Mouse (Mus musculus) midbrain, embryonic 16.5 days (tissue): ENCODE measurements at regions not wholly inside any gene's neighbourhood (a gene's known extent, or its start where the extent isn't known, plus 50 kb on each side); places are given as distances from the start of the nearest gene placed in this dataset.

Experiments
- ATAC-seq: fragments of 200-750 bp; cut with Nextera tagmentation; 2 replicates; pipeline ENCODE4 v1.8.0; 2017; ENCODE audit warnings: moderate TSS enrichment
- H3K27ac ChIP-seq: fragments of 300-500 bp; sonication (generic); 2 replicates; pipeline ENCODE4 v1.5.1; 2014; ENCODE audit warnings: mild to moderate bottlenecking, low read length, mixed read lengths
- H3K27me3 ChIP-seq: fragments of 300-500 bp; sonication (generic); 2 replicates; pipeline ENCODE4 v1.6.1; 2014; ENCODE audit warnings: low read depth, low read length, mixed read lengths; ENCODE audit not compliant: control insufficient read depth, insufficient read depth
- H3K36me3 ChIP-seq: fragments of 300-500 bp; sonication (generic); 2 replicates; pipeline ENCODE4 v1.6.1; 2014; ENCODE audit warnings: mild to moderate bottlenecking, low read length, moderate library complexity, mixed read lengths; ENCODE audit not compliant: control insufficient read depth, insufficient read depth
- H3K4me1 ChIP-seq: fragments of 300-500 bp; sonication (generic); 2 replicates; pipeline ENCODE4 v1.6.1; 2014; ENCODE audit warnings: mild to moderate bottlenecking, low read length, mixed read lengths; ENCODE audit not compliant: control insufficient read depth, insufficient read depth
- H3K4me2 ChIP-seq: fragments of 300-500 bp; sonication (generic); 2 replicates; pipeline ENCODE4 v1.6.1; 2014; ENCODE audit warnings: mild to moderate bottlenecking, low read length, mixed read lengths
- H3K4me3 ChIP-seq: fragments of 300-500 bp; sonication (generic); 2 replicates; pipeline ENCODE4 v1.5.1; 2014; ENCODE audit warnings: low read depth, mild to moderate bottlenecking, low read length, moderate library complexity, mixed read lengths
- H3K9ac ChIP-seq: fragments of 300-500 bp; sonication (generic); 2 replicates; pipeline ENCODE4 v1.6.1; 2014; ENCODE audit warnings: low read depth, low read length, mixed read lengths
- H3K9me3 ChIP-seq: fragments of 300-500 bp; sonication (generic); replicated peaks from 2 replicates; pipeline ENCODE4 v1.6.1; 2014; ENCODE audit warnings: mild to moderate bottlenecking, low read length, mixed read lengths; ENCODE audit not compliant: control insufficient read depth, poor library complexity, severe bottlenecking
- WGBS: fragments of 180-500 bp; shearing (Covaris S2); extraction: QIAGEN DNeasy Blood & Tissue Kit; methylation state at CpG from one replicate; pipeline ENCODE4 v1.1.7; 2014; 5-methylcytosine and 5-hydroxymethylcytosine counted together

GRCm38 (mm10) chr13:119341833-119342232, 86.6 kb upstream of the Paip1 start:
- no peak overlapping the region for H3K4me3 ChIP-seq
- H3K4me2 ChIP-seq = no peak overlapping the region
- H3K9me3 ChIP-seq = no peaks in the 10 kb centered on the region

GRCm38 (mm10) chr13:119342761-119343160, 85.6 kb upstream of the Paip1 start:
- no peak overlapping the region for H3K9ac ChIP-seq
- H3K27ac ChIP-seq = no peak overlapping the region
- H3K9me3 ChIP-seq = no peaks in the 10 kb centered on the region
- H3K4me3 ChIP-seq = no peak overlapping the region
- peaks cover 3% of the 10 kb centered on the region; the same call in 1 of the 2 replicates for H3K36me3 ChIP-seq
- no peaks in the 10 kb centered on the region for H3K27me3 ChIP-seq
- no peaks in the 10 kb centered on the region for H3K4me1 ChIP-seq
- H3K4me2 ChIP-seq = no peak overlapping the region
- WGBS = 93% methylated on average over 7 of the region's 7 CpGs
- ATAC-seq = no peak

More at GRCm38 (mm10) chr13:119341833-119342232, 86.6 kb upstream of the Paip1 start:
- H3K9ac ChIP-seq = no peak overlapping the region
- peaks cover 6% of the 10 kb centered on the region; the same call in 1 of the 2 replicates for H3K36me3 ChIP-seq
- no peak for ATAC-seq
- H3K27ac ChIP-seq = no peak overlapping the region
- WGBS = 42% methylated on average over 2 of the region's 2 CpGs
- no peaks in the 10 kb centered on the region for H3K4me1 ChIP-seq
- H3K27me3 ChIP-seq = no peaks in the 10 kb centered on the region

GRCm38 (mm10) chr13:119347988-119348387, 80.4 kb upstream of the Paip1 start:
- Histone ChIP-seq H3K9ac (no peak overlapping the region), H3K36me3 (peaks cover 3% of the 10 kb centered on the region; the same call in 1 of the 2 replicates), H3K27me3 (no peaks in the 10 kb centered on the region), H3K9me3 (no peaks in the 10 kb centered on the region), H3K4me3 (no peak overlapping the region), H3K27ac (no peak overlapping the region), H3K4me2 (no peak overlapping the region), H3K4me1 (no peaks in the 10 kb centered on the region)
- 97% methylated on average over 3 of the region's 3 CpGs for WGBS
- no peak for ATAC-seq

- 51% methylated on average over 13 of the region's 13 CpGs for WGBS
- Histone ChIP-seq H3K4me1 (no peaks in the 10 kb centered on the region), H3K27me3 (no peaks in the 10 kb centered on the region), H3K9ac (no peak overlapping the region), H3K27ac (no peak overlapping the region), H3K36me3 (peaks cover 19% of the 10 kb centered on the region), H3K9me3 (no peaks in the 10 kb centered on the region), H3K4me3 (no peak overlapping the region), H3K4me2 (no peak overlapping the region)
- ATAC-seq = no peak
Measured at GRCm38 (mm10) chr13:119351346-119351745, 77.1 kb upstream of the Paip1 start.

GRCm38 (mm10) chr13:119358696-119359095, 69.7 kb upstream of the Paip1 start:
- Histone ChIP-seq H3K4me1 (no peaks in the 10 kb centered on the region), H3K4me3 (no peak overlapping the region), H3K9me3 (no peaks in the 10 kb centered on the region), H3K27me3 (no peaks in the 10 kb centered on the region), H3K4me2 (no peak overlapping the region), H3K9ac (no peak overlapping the region), H3K36me3 (peaks cover 25% of the 10 kb centered on the region), H3K27ac (no peak overlapping the region)
- no peak for ATAC-seq
- WGBS = 87% methylated on average over 3 of the region's 3 CpGs

GRCm38 (mm10) chr13:119363379-119363778, 65.0 kb upstream of the Paip1 start:
- Histone ChIP-seq H3K27me3 (no peaks in the 10 kb centered on the region), H3K36me3 (peaks cover 5% of the 10 kb centered on the region), H3K9ac (no peak overlapping the region), H3K4me3 (no peak overlapping the region), H3K4me1 (no peaks in the 10 kb centered on the region), H3K9me3 (no peaks in the 10 kb centered on the region), H3K4me2 (no peak overlapping the region), H3K27ac (no peak overlapping the region)
- ATAC-seq = no peak
- WGBS = 65% methylated on average over 3 of the region's 3 CpGs

GRCm38 (mm10) chr13:119364160-119364559, 64.2 kb upstream of the Paip1 start:
- Histone ChIP-seq H3K27ac (no peak overlapping the region), H3K9me3 (no peaks in the 10 kb centered on the region), H3K4me3 (no peak overlapping the region), H3K4me1 (no peaks in the 10 kb centered on the region), H3K27me3 (no peaks in the 10 kb centered on the region), H3K4me2 (no peak overlapping the region), H3K9ac (no peak overlapping the region), H3K36me3 (peaks cover 7% of the 10 kb centered on the region)
- no peak for ATAC-seq
- WGBS = 89% methylated on average over 5 of the region's 5 CpGs

- Histone ChIP-seq H3K9ac (no peak overlapping the region), H3K36me3 (peaks cover 10% of the 10 kb centered on the region), H3K27ac (no peak overlapping the region), H3K4me1 (no peaks in the 10 kb centered on the region), H3K4me3 (no peak overlapping the region), H3K9me3 (no peaks in the 10 kb centered on the region), H3K4me2 (no peak overlapping the region), H3K27me3 (no peaks in the 10 kb centered on the region)
- 92% methylated on average over 5 of the region's 5 CpGs for WGBS
- no peak for ATAC-seq
Measured at GRCm38 (mm10) chr13:119367544-119367943, 60.9 kb upstream of the Paip1 start.

GRCm38 (mm10) chr13:119378404-119379037, 49.9 kb upstream of the Paip1 start:
- no peaks in the 10 kb centered on the region for H3K9me3 ChIP-seq
- 55% methylated on average over 5 of the region's 5 CpGs for WGBS
- H3K4me2 ChIP-seq = no peak overlapping the region
- peak; percentile 39; the same call in 1 of the 2 replicates for ATAC-seq
- H3K36me3 ChIP-seq = peaks cover 15% of the 10 kb centered on the region
- no peak overlapping the region for H3K9ac ChIP-seq
- H3K4me3 ChIP-seq = no peak overlapping the region
- no peaks in the 10 kb centered on the region for H3K27me3 ChIP-seq
- H3K27ac ChIP-seq = no peak overlapping the region
- no peaks in the 10 kb centered on the region for H3K4me1 ChIP-seq
